Mouse (Mus musculus) heart, embryonic 15.5 days (tissue): ENCODE results near the gene Astl. TPM values are rescaled to one million over a fixed set of nuclear protein-coding genes. Genes with fewer than 3 reads are reported as not detected.

Source experiments
- ATAC-seq: fragments of 200-750 bp; cut with Nextera tagmentation; replicated peaks from 2 replicates; pipeline ENCODE4 v1.8.0; 2017; ENCODE audit warnings: low read depth, moderate TSS enrichment; ENCODE audit not compliant: insufficient number of reproducible peaks, insufficient read depth, low FRiP score
- H3K27ac ChIP-seq: fragments of 300-500 bp; sonication (generic); 2 replicates; pipeline ENCODE4 v1.5.1; 2015; ENCODE audit warnings: mild to moderate bottlenecking, inconsistent platforms
- H3K27me3 ChIP-seq: fragments of 300-500 bp; sonication (generic); 2 replicates; pipeline ENCODE4 v1.6.1; 2015; ENCODE audit warnings: inconsistent platforms
- H3K36me3 ChIP-seq: fragments of 300-500 bp; sonication (generic); 2 replicates; pipeline ENCODE4 v1.6.1; 2015; ENCODE audit warnings: mild to moderate bottlenecking, inconsistent platforms
- H3K4me1 ChIP-seq: fragments of 300-500 bp; sonication (generic); replicated peaks from 2 replicates; pipeline ENCODE4 v1.6.1; 2015; ENCODE audit warnings: inconsistent platforms
- H3K4me2 ChIP-seq: fragments of 300-500 bp; sonication (generic); 2 replicates; pipeline ENCODE4 v1.6.1; 2015; ENCODE audit warnings: inconsistent platforms, mild to moderate bottlenecking, moderate library complexity
- H3K4me3 ChIP-seq: fragments of 300-500 bp; sonication (generic); 2 replicates; pipeline ENCODE4 v1.5.1; 2015; ENCODE audit warnings: mild to moderate bottlenecking, inconsistent platforms
- H3K9ac ChIP-seq: fragments of 300-500 bp; sonication (generic); 2 replicates; pipeline ENCODE4 v1.6.1; 2015; ENCODE audit warnings: mild to moderate bottlenecking, inconsistent platforms
- H3K9me3 ChIP-seq: fragments of 300-500 bp; sonication (generic); replicated peaks from 2 replicates; pipeline ENCODE4 v1.6.1; 2016; ENCODE audit warnings: inconsistent platforms
- WGBS: fragments of 180-500 bp; shearing (Covaris S2); methylation state at CpG from one replicate; pipeline ENCODE4 v1.1.7; 2015; ENCODE audit warnings: mixed read lengths; 5-methylcytosine and 5-hydroxymethylcytosine counted together
- polyA plus RNA-seq: library from polyadenylated mRNA; unstranded; fragments of >200 nt; fragmentation: Nextera tagmentation; extraction: Ambion mirVana; gene quantifications from 2 replicates; pipeline ENCODE4 v1.2.1, GENCODE M21; 2015

Gene Astl
- polyA plus RNA-seq, 1 experiment from 2014 or later: not detected

GRCm38 (mm10) chr2:127367126-127367820 is 28.8 kb downstream of the Astl start:
- peaks cover 50% of the 10 kb centered on the region for H3K27me3 ChIP-seq

GRCm38 (mm10) chr2:127369703-127370376 is 31.4 kb downstream of the Astl start:
- no peaks in the 10 kb centered on the region for H3K9me3 ChIP-seq
- H3K4me1 ChIP-seq: peaks cover 30% of the 10 kb centered on the region
- peaks cover 26% of the 10 kb centered on the region for H3K27me3 ChIP-seq
- 56% methylated on average over 5 of the region's 5 CpGs for WGBS
- no peak overlapping the region for H3K4me2 ChIP-seq
- H3K9ac ChIP-seq: no peak overlapping the region
- ATAC-seq: no peak
- H3K27ac ChIP-seq: no peak overlapping the region
- no peaks in the 10 kb centered on the region for H3K36me3 ChIP-seq
- H3K4me3 ChIP-seq: no peak overlapping the region

More at GRCm38 (mm10) chr2:127367126-127367820, 28.8 kb downstream of the Astl start:
- WGBS: 48% methylated on average over 10 of the region's 10 CpGs
- peaks cover 41% of the 10 kb centered on the region for H3K4me1 ChIP-seq
- H3K4me2 ChIP-seq: no peak overlapping the region
- no peak overlapping the region for H3K9ac ChIP-seq
- H3K27ac ChIP-seq: no peak overlapping the region
- no peaks in the 10 kb centered on the region for H3K36me3 ChIP-seq
- H3K4me3 ChIP-seq: no peak overlapping the region
- no peak for ATAC-seq
- H3K9me3 ChIP-seq: no peaks in the 10 kb centered on the region

- Histone ChIP-seq H3K27ac (peak overlapping the region; percentile 17), H3K9me3 (no peaks in the 10 kb centered on the region), H3K9ac (no peak overlapping the region), H3K4me1 (peaks cover 37% of the 10 kb centered on the region), H3K4me3 (no peak overlapping the region), H3K4me2 (peak overlapping the region; percentile 41), H3K36me3 (no peaks in the 10 kb centered on the region), H3K27me3 (peaks cover 16% of the 10 kb centered on the region)
- 15% methylated on average over 9 of the region's 9 CpGs for WGBS
- 0 out of 2 replicates have a peak, but pooled peaks have one; percentile 3 for ATAC-seq
Measured at GRCm38 (mm10) chr2:127370561-127371483, 32.4 kb downstream of the Astl start.

GRCm38 (mm10) chr2:127371484-127371861 is 33.0 kb downstream of the Astl start:
- ATAC-seq: 0 out of 2 replicates have a peak, but pooled peaks have one; percentile 24
- H3K4me2 ChIP-seq: peak overlapping the region; percentile 41; the same call in 1 of the 2 replicates
- no peak overlapping the region for H3K9ac ChIP-seq
- H3K4me3 ChIP-seq: no peak overlapping the region
- H3K9me3 ChIP-seq: no peaks in the 10 kb centered on the region
- no peak overlapping the region for H3K27ac ChIP-seq
- H3K36me3 ChIP-seq: no peaks in the 10 kb centered on the region
- H3K4me1 ChIP-seq: peaks cover 40% of the 10 kb centered on the region
- WGBS: 73% methylated on average over 1 of the region's 1 CpGs
- peaks cover 10% of the 10 kb centered on the region for H3K27me3 ChIP-seq

GRCm38 (mm10) chr2:127372082-127372481 is 33.6 kb downstream of the Astl start:
- 91% methylated on average over 2 of the region's 2 CpGs for WGBS
- no peak overlapping the region for H3K27ac ChIP-seq
- ATAC-seq: no peak

GRCm38 (mm10) chr2:127374131-127374530 is 35.7 kb downstream of the Astl start:
- H3K27me3 ChIP-seq: no peaks in the 10 kb centered on the region
- H3K4me1 ChIP-seq: peaks cover 51% of the 10 kb centered on the region
- 78% methylated on average over 3 of the region's 3 CpGs for WGBS
- H3K36me3 ChIP-seq: no peaks in the 10 kb centered on the region
- no peak overlapping the region for H3K9ac ChIP-seq
- ATAC-seq: no peak
- no peak overlapping the region for H3K27ac ChIP-seq
- H3K9me3 ChIP-seq: no peaks in the 10 kb centered on the region
- no peak overlapping the region for H3K4me3 ChIP-seq
- no peak overlapping the region for H3K4me2 ChIP-seq

More at GRCm38 (mm10) chr2:127372082-127372481, 33.6 kb downstream of the Astl start:
- Histone ChIP-seq H3K9me3 (no peaks in the 10 kb centered on the region), H3K4me2 (no peak overlapping the region), H3K36me3 (no peaks in the 10 kb centered on the region), H3K9ac (no peak overlapping the region), H3K4me3 (no peak overlapping the region), H3K27me3 (peaks cover 7% of the 10 kb centered on the region; the same call in 1 of the 2 replicates), H3K4me1 (peaks cover 40% of the 10 kb centered on the region)

- no peak overlapping the region for H3K4me2 ChIP-seq
- H3K27ac ChIP-seq: no peak overlapping the region
- H3K27me3 ChIP-seq: no peaks in the 10 kb centered on the region
- no peak overlapping the region for H3K4me3 ChIP-seq
- no peaks in the 10 kb centered on the region for H3K36me3 ChIP-seq
- WGBS: 37% methylated on average over 3 of the region's 3 CpGs
- no peak for ATAC-seq
- no peaks in the 10 kb centered on the region for H3K9me3 ChIP-seq
- peaks cover 47% of the 10 kb centered on the region for H3K4me1 ChIP-seq
- H3K9ac ChIP-seq: no peak overlapping the region
Measured at GRCm38 (mm10) chr2:127375087-127375486, 36.6 kb downstream of the Astl start.

GRCm38 (mm10) chr2:127375759-127376341 is 37.4 kb downstream of the Astl start:
- no peak for ATAC-seq
- H3K9ac ChIP-seq: no peak overlapping the region
- no peak overlapping the region for H3K27ac ChIP-seq
- no peaks in the 10 kb centered on the region for H3K36me3 ChIP-seq
- H3K4me1 ChIP-seq: peaks cover 40% of the 10 kb centered on the region
- no peaks in the 10 kb centered on the region for H3K9me3 ChIP-seq
- no peaks in the 10 kb centered on the region for H3K27me3 ChIP-seq
- no peak overlapping the region for H3K4me2 ChIP-seq
- H3K4me3 ChIP-seq: no peak overlapping the region
- WGBS: 41% methylated on average over 7 of the region's 7 CpGs

- H3K36me3 ChIP-seq: no peaks in the 10 kb centered on the region
- no peak overlapping the region for H3K9ac ChIP-seq
- WGBS: 75% methylated on average over 6 of the region's 6 CpGs
- peaks cover 33% of the 10 kb centered on the region for H3K4me1 ChIP-seq
- no peak overlapping the region for H3K4me3 ChIP-seq
- H3K4me2 ChIP-seq: no peak overlapping the region
- ATAC-seq: no peak
- H3K27ac ChIP-seq: no peak overlapping the region
- H3K27me3 ChIP-seq: no peaks in the 10 kb centered on the region
- no peaks in the 10 kb centered on the region for H3K9me3 ChIP-seq
Measured at GRCm38 (mm10) chr2:127376423-127377051, 38.1 kb downstream of the Astl start.

- 63% methylated on average over 7 of the region's 7 CpGs for WGBS
- no peak overlapping the region for H3K9ac ChIP-seq
- peaks cover 28% of the 10 kb centered on the region for H3K4me1 ChIP-seq
- 0 out of 2 replicates have a peak, but pooled peaks have one; percentile 21 for ATAC-seq
- no peak overlapping the region for H3K4me2 ChIP-seq
- no peaks in the 10 kb centered on the region for H3K27me3 ChIP-seq
- H3K36me3 ChIP-seq: no peaks in the 10 kb centered on the region
- no peaks in the 10 kb centered on the region for H3K9me3 ChIP-seq
- H3K27ac ChIP-seq: no peak overlapping the region
- H3K4me3 ChIP-seq: no peak overlapping the region
Measured at GRCm38 (mm10) chr2:127377942-127378610, 39.6 kb downstream of the Astl start.
